Mouse (Mus musculus) E14TG2a.4 (cell line): Measurements from ENCODE around the gene Nt5c1b.

Source experiments
- CTCF ChIP-seq: conservative IDR thresholded peaks from 2 replicates; pipeline ENCODE4 v1.5.1; 2014; ENCODE audit warnings: low read length
- POU5F1 ChIP-seq: IDR thresholded peaks from 2 replicates; pipeline ENCODE4 v1.6.1; 2014; ENCODE audit warnings: low read length, borderline replicate concordance

DNA sequence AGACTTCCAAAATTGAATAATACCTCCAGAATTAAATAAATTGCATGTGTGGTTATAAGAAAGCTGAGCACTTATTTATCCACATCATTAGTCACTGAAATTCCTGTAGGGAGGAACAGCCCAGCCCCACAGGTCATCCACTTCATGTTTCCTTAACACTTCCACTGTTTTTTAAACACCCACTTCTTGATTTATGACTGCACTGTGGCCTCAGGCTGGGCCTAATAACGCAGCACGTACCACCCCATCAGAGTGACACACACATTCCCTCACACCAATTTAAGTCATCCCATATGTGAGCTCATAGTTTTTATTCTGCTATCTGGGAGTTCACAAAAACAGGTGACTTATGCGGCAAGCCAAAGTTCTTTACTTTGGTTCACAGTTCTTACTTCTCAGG is 52.6 kb downstream of the Nt5c1b start:
- TF ChIP-seq CTCF = no peak
- TF ChIP-seq POU5F1 = no peak
